Mouse (Mus musculus) CH12.LX (cell line): ENCODE data around the gene Timmdc1. TPM values are rescaled to one million over a fixed set of nuclear protein-coding genes. Genes with fewer than 3 reads are reported as not detected.

ENCODE experiments used
- DNase-seq: peaks from one replicate; pipeline ENCODE4 v3.0.0-alpha.2; 2013; ENCODE audit errors: extremely low read depth
- H3K27ac ChIP-seq: 2 replicates; pipeline ENCODE4 v1.5.1; 2012; ENCODE audit warnings: low read depth, mild to moderate bottlenecking, control low read depth, moderate library complexity; ENCODE audit not compliant: insufficient read depth
- H3K27me3 ChIP-seq: replicated peaks from 2 replicates; pipeline ENCODE3; 2012; ENCODE audit warnings: inconsistent platforms
- H3K36me3 ChIP-seq, 2 experiments: replicated peaks in 1 of 2; 2 replicates each; pipeline versions ENCODE3 to v1.6.1; 2012; ENCODE audit warnings: inconsistent platforms in 1 of 2, low read length in 1 of 2, mild to moderate bottlenecking in 1 of 2, mixed read lengths in 1 of 2, moderate library complexity in 1 of 2; ENCODE audit not compliant: control insufficient read depth in 1 of 2, insufficient read depth in 1 of 2
- H3K4me1 ChIP-seq, 2 experiments: 2 replicates each; pipeline ENCODE4 v1.6.1; 2012; ENCODE audit warnings: inconsistent platforms in 1 of 2, moderate library complexity in 1 of 2; ENCODE audit not compliant: insufficient read depth in 2 of 2, control insufficient read depth in 1 of 2
- H3K4me2 ChIP-seq: 2 replicates; pipeline ENCODE4 v1.6.1; 2012; ENCODE audit warnings: low read depth, mild to moderate bottlenecking, control low read depth; ENCODE audit not compliant: poor library complexity, insufficient read depth, severe bottlenecking
- H3K4me3 ChIP-seq, 3 experiments: fragments of 150-350 bp in 1 of 3; sonication (generic) in 1 of 3; replicated peaks in 1 of 3; 2 replicates each; pipeline versions ENCODE3 to v1.5.1; 2011 to 2012; ENCODE audit warnings: low read depth in 2 of 3, low read length in 2 of 3, mild to moderate bottlenecking in 2 of 3, moderate library complexity in 2 of 3, control low read depth in 1 of 3, improper control_type of control experiment in 1 of 3, inconsistent platforms in 1 of 3, mixed read lengths in 1 of 3; ENCODE audit not compliant: poor library complexity in 1 of 3
- H3K79me2 ChIP-seq: replicated peaks from 2 replicates; pipeline ENCODE4 v1.6.1; 2012; ENCODE audit warnings: mild to moderate bottlenecking, moderate library complexity; ENCODE audit not compliant: control insufficient read depth, poor library complexity, insufficient read depth, severe bottlenecking; ENCODE audit errors: extremely low read depth
- H3K9ac ChIP-seq: 2 replicates; pipeline ENCODE4 v1.6.1; 2012; ENCODE audit warnings: low read depth, mild to moderate bottlenecking, control low read depth, moderate library complexity; ENCODE audit not compliant: insufficient read depth
- H3K9me3 ChIP-seq: replicated peaks from 2 replicates; pipeline ENCODE3; 2012; ENCODE audit warnings: low read length, inconsistent platforms, mixed read lengths
- BHLHE40 ChIP-seq: IDR thresholded peaks from 2 replicates; pipeline ENCODE4 v1.6.1; 2011; ENCODE audit warnings: mild to moderate bottlenecking, low read depth, low read length, improper control_type of control experiment
- CHD1 ChIP-seq: IDR thresholded peaks from 2 replicates; pipeline ENCODE4 v1.6.1; 2012; ENCODE audit warnings: low read depth, low read length, improper control_type of control experiment, inconsistent platforms
- CHD2 ChIP-seq: IDR thresholded peaks from 2 replicates; pipeline ENCODE4 v1.6.1; 2011; ENCODE audit warnings: low read length, improper control_type of control experiment
- CTCF ChIP-seq, 2 experiments: IDR thresholded peaks in 1 of 2; conservative IDR thresholded peaks in 1 of 2; 2 replicates each; pipeline ENCODE4 v1.5.1; 2011 to 2012; ENCODE audit warnings: low read depth in 2 of 2, low read length in 2 of 2, improper control_type of control experiment in 1 of 2, inconsistent platforms in 1 of 2, mild to moderate bottlenecking in 1 of 2, moderate library complexity in 1 of 2
- E2F4 ChIP-seq: IDR thresholded peaks from 2 replicates; pipeline ENCODE4 v1.6.1; 2011; ENCODE audit warnings: low read depth, low read length, improper control_type of control experiment; ENCODE audit not compliant: insufficient replicate concordance
- ELF1 ChIP-seq: IDR thresholded peaks from 2 replicates; pipeline ENCODE4 v1.6.1; 2014; ENCODE audit warnings: low read depth, mild to moderate bottlenecking, inconsistent platforms, low read length, improper control_type of control experiment
- EP300 ChIP-seq: IDR thresholded peaks from 2 replicates; pipeline ENCODE4 v1.6.1; 2011; ENCODE audit warnings: low read length, improper control_type of control experiment
- ETS1 ChIP-seq: conservative IDR thresholded peaks from 2 replicates; pipeline ENCODE4 v1.6.1; 2012; ENCODE audit warnings: low read depth, mild to moderate bottlenecking, inconsistent platforms, low read length, improper control_type of control experiment, moderate library complexity
- GABPA ChIP-seq: IDR thresholded peaks from 2 replicates; pipeline ENCODE4 v1.6.1; 2012; ENCODE audit warnings: low read depth, low read length, improper control_type of control experiment, inconsistent platforms; ENCODE audit not compliant: insufficient replicate concordance
- HCFC1 ChIP-seq: IDR thresholded peaks from 2 replicates; pipeline ENCODE4 v1.6.1; 2012; ENCODE audit warnings: low read depth, mild to moderate bottlenecking, inconsistent platforms, low read length, improper control_type of control experiment
- IRF4 ChIP-seq: IDR thresholded peaks from 2 replicates; pipeline ENCODE4 v1.6.1; 2014; ENCODE audit warnings: low read depth, mild to moderate bottlenecking, inconsistent platforms, low read length, improper control_type of control experiment
- JUN ChIP-seq: IDR thresholded peaks from 2 replicates; pipeline ENCODE4 v1.6.1; 2011; ENCODE audit warnings: low read depth, mild to moderate bottlenecking, low read length, improper control_type of control experiment, moderate library complexity; ENCODE audit not compliant: insufficient read depth
- JUND ChIP-seq: conservative IDR thresholded peaks from 2 replicates; pipeline ENCODE4 v1.6.1; 2011; ENCODE audit warnings: low read depth, low read length, improper control_type of control experiment
- KAT2A ChIP-seq: IDR thresholded peaks from 2 replicates; pipeline ENCODE4 v1.6.1; 2012; ENCODE audit warnings: low read length, improper control_type of control experiment, inconsistent platforms; ENCODE audit not compliant: insufficient replicate concordance
- MAFK ChIP-seq: IDR thresholded peaks from 2 replicates; pipeline ENCODE4 v1.6.1; 2011; ENCODE audit warnings: low read length, improper control_type of control experiment; ENCODE audit not compliant: insufficient replicate concordance
- MAX ChIP-seq: IDR thresholded peaks from 2 replicates; pipeline ENCODE4 v1.6.1; 2011; ENCODE audit warnings: low read length, improper control_type of control experiment
- MAZ ChIP-seq: IDR thresholded peaks from 2 replicates; pipeline ENCODE4 v1.6.1; 2012; ENCODE audit warnings: low read depth, mild to moderate bottlenecking, inconsistent platforms, low read length, improper control_type of control experiment, moderate library complexity
- MEF2A ChIP-seq: IDR thresholded peaks from 2 replicates; pipeline ENCODE4 v1.6.1; 2014; ENCODE audit warnings: low read depth, mild to moderate bottlenecking, inconsistent platforms, low read length, improper control_type of control experiment, borderline replicate concordance
- MXI1 ChIP-seq: IDR thresholded peaks from 2 replicates; pipeline ENCODE4 v1.6.1; 2011; ENCODE audit warnings: mild to moderate bottlenecking, low read depth, low read length, improper control_type of control experiment
- MYC ChIP-seq: IDR thresholded peaks from 2 replicates; pipeline ENCODE4 v1.6.1; 2011; ENCODE audit warnings: low read depth, mild to moderate bottlenecking, improper control_type of control experiment, low read length
- NELFE ChIP-seq: IDR thresholded peaks from 2 replicates; pipeline ENCODE4 v1.6.1; 2011; ENCODE audit warnings: low read depth, low read length, improper control_type of control experiment
- NRF1 ChIP-seq: IDR thresholded peaks from 2 replicates; pipeline ENCODE4 v1.6.1; 2014; ENCODE audit warnings: low read depth, mild to moderate bottlenecking, inconsistent platforms, low read length, improper control_type of control experiment, moderate library complexity
- PAX5 ChIP-seq: IDR thresholded peaks from 2 replicates; pipeline ENCODE4 v1.6.1; 2012; ENCODE audit warnings: low read length, inconsistent platforms, mixed read lengths
- POLR2A ChIP-seq: IDR thresholded peaks from 2 replicates; pipeline ENCODE4 v1.6.1; 2011; ENCODE audit warnings: low read depth, mild to moderate bottlenecking, improper control_type of control experiment, low read length
- POLR2AphosphoS2 ChIP-seq: IDR thresholded peaks from 2 replicates; pipeline ENCODE4 v1.6.1; 2011; ENCODE audit warnings: low read depth, low read length, improper control_type of control experiment
- RAD21 ChIP-seq: IDR thresholded peaks from 2 replicates; pipeline ENCODE4 v1.6.1; 2011; ENCODE audit warnings: low read depth, mild to moderate bottlenecking, low read length, improper control_type of control experiment, moderate library complexity
- RCOR1 ChIP-seq: conservative IDR thresholded peaks from 2 replicates; pipeline ENCODE4 v1.6.1; 2012; ENCODE audit warnings: low read depth, mild to moderate bottlenecking, inconsistent platforms, low read length, improper control_type of control experiment
- SIN3A ChIP-seq: IDR thresholded peaks from 2 replicates; pipeline ENCODE4 v1.6.1; 2012; ENCODE audit warnings: low read length, improper control_type of control experiment, inconsistent platforms
- SMC3 ChIP-seq: IDR thresholded peaks from 2 replicates; pipeline ENCODE4 v1.6.1; 2011; ENCODE audit warnings: low read depth, low read length, improper control_type of control experiment
- TBP ChIP-seq: conservative IDR thresholded peaks from 2 replicates; pipeline ENCODE4 v1.6.1; 2011; ENCODE audit warnings: low read depth, low read length, improper control_type of control experiment
- TCF12 ChIP-seq: IDR thresholded peaks from 2 replicates; pipeline ENCODE4 v1.6.1; 2014; ENCODE audit warnings: low read depth, mild to moderate bottlenecking, inconsistent platforms, low read length, improper control_type of control experiment
- UBTF ChIP-seq: IDR thresholded peaks from 2 replicates; pipeline ENCODE4 v1.6.1; 2012; ENCODE audit warnings: low read depth, mild to moderate bottlenecking, inconsistent platforms, low read length, improper control_type of control experiment, moderate library complexity
- USF2 ChIP-seq: conservative IDR thresholded peaks from 2 replicates; pipeline ENCODE4 v1.6.1; 2011; ENCODE audit warnings: low read depth, low read length, improper control_type of control experiment
- ZC3H11A ChIP-seq: IDR thresholded peaks from 2 replicates; pipeline ENCODE4 v1.6.1; 2012; ENCODE audit warnings: low read depth, mild to moderate bottlenecking, inconsistent platforms, low read length, improper control_type of control experiment
- ZKSCAN1 ChIP-seq: IDR thresholded peaks from 2 replicates; pipeline ENCODE4 v1.6.1; 2012; ENCODE audit warnings: low read depth, inconsistent platforms, low read length, improper control_type of control experiment, borderline replicate concordance
- ZMIZ1 ChIP-seq: IDR thresholded peaks from 2 replicates; pipeline ENCODE4 v1.6.1; 2012; ENCODE audit warnings: low read depth, mild to moderate bottlenecking, inconsistent platforms, low read length, improper control_type of control experiment
- ZNF384 ChIP-seq: IDR thresholded peaks from 2 replicates; pipeline ENCODE4 v1.6.1; 2012; ENCODE audit warnings: low read depth, low read length, improper control_type of control experiment, inconsistent platforms
- dilution Hi-C: fragments of 300-500 bp; cut with MboI; formaldehyde crosslinking; loops from 2 replicates; pipeline ENCODE4 v1.14.3; 2020; ENCODE audit warnings: low sequenced_read_pairs; ENCODE audit not compliant: extremely low pct_unique_long_range_greater_than_20kb, extremely low pct_ligation_motif_present
- in situ Hi-C: fragments of 300-500 bp; cut with MboI; formaldehyde crosslinking; loops from 3 replicates; pipeline ENCODE4 v1.14.3; 2019; ENCODE audit warnings: low sequenced_read_pairs, low pct_ligation_motif_present, low pct_unique_long_range_greater_than_20kb, mixed read lengths
- polyA plus RNA-seq: library from polyadenylated mRNA; unstranded; fragments of >175 nt; gene quantifications from 2 replicates; pipeline ENCODE4 v1.2.1, GENCODE M21; 2012; ENCODE audit warnings: low read depth; ENCODE audit not compliant: insufficient read length
- total RNA-seq, 2 experiments: library from RNA; depleted of rRNA; stranded (reverse); fragments of 300-350 nt in 1 of 2; fragments of >200 nt in 1 of 2; gene quantifications; 2 replicates each; pipeline ENCODE4 v1.2.3; 2012 to 2014

Gene Timmdc1
- total and polyA plus RNA-seq, 3 experiments = 32.5 to 49.7 (median 45.1) TPM

- dilution Hi-C loops = no loop called here
Observed at GRCm38 (mm10) chr16:38459990-38460389, 62.5 kb downstream of the Timmdc1 start.

GRCm38 (mm10) chr16:38458600-38459280 is 63.7 kb downstream of the Timmdc1 start:
- Histone ChIP-seq H3K9ac (peak overlapping the region; percentile 97), H3K27ac (peak overlapping the region; percentile 97), H3K9me3 (no peaks in the 10 kb centered on the region), H3K36me3 (peaks cover 7 to 25% of the 10 kb centered on the region in 2 experiments), H3K4me2 (peak overlapping the region; percentile 85), H3K4me3 (peak overlapping the region; percentile 57 to 98 (median 83)), H3K4me1 (peaks cover 0 to 30% of the 10 kb centered on the region in 2 experiments; a peak in 2 of 4 replicates), H3K27me3 (no peaks in the 10 kb centered on the region), H3K79me2 (peaks cover 87% of the 10 kb centered on the region)
- dilution Hi-C loops = no loop called here
- in situ Hi-C loops = no loop called here
- peak; percentile 94 for DNase-seq
- peak; percentile 81 for TF ChIP-seq BHLHE40
- TF ChIP-seq TBP = peak; percentile 94
- TF ChIP-seq ZKSCAN1 = no peak; the same call in 1 of the 2 replicates
- TF ChIP-seq IRF4 = peak; percentile 92
- TF ChIP-seq RCOR1 = peak; percentile 89; the same call in 1 of the 2 replicates
- TF ChIP-seq E2F4 = 0 out of 2 replicates have a peak, but pooled peaks have one; percentile 48
- no peak for TF ChIP-seq PAX5
- peak; percentile 8; the same call in 1 of the 2 replicates for TF ChIP-seq SMC3
- TF ChIP-seq JUND = peak; percentile 54; the same call in 1 of the 2 replicates
- peak; percentile 92 for TF ChIP-seq MAX
- peak; percentile 91 for TF ChIP-seq EP300
- peak; percentile 94 for TF ChIP-seq MEF2A
- no peak for TF ChIP-seq CTCF (conservative IDR thresholded peaks at IDR 0.05 in 1 of 2, IDR thresholded peaks at IDR 0.05 in 1 of 2; ENCODE audit: low read depth in 2 of 2, low read length in 2 of 2)
- TF ChIP-seq TCF12 = peak; percentile 100
- TF ChIP-seq NELFE = peak; percentile 83
- TF ChIP-seq RAD21 = peak; percentile 12

More at GRCm38 (mm10) chr16:38459990-38460389, 62.5 kb downstream of the Timmdc1 start:
- TF ChIP-seq GABPA (no peak), TCF12 (peak; percentile 46; the same call in 1 of the 2 replicates), NRF1 (0 out of 2 replicates have a peak, but pooled peaks have one; percentile 32), KAT2A (0 out of 2 replicates have a peak, but pooled peaks have one; percentile 44), ZC3H11A (no peak), JUND (peak; percentile 59), POLR2A (peak; percentile 43; the same call in 1 of the 2 replicates), ETS1 (peak; percentile 53; the same call in 1 of the 2 replicates), BHLHE40 (peak; percentile 34; the same call in 1 of the 2 replicates), MAX (peak; percentile 63), MXI1 (peak; percentile 56; the same call in 1 of the 2 replicates), SIN3A (peak; percentile 66), EP300 (peak; percentile 70), NELFE (peak; percentile 38; the same call in 1 of the 2 replicates), UBTF (no peak), ZKSCAN1 (no peak), ZMIZ1 (peak; percentile 66; the same call in 1 of the 2 replicates), IRF4 (peak; percentile 60), POLR2AphosphoS2 (peak; percentile 66; the same call in 1 of the 2 replicates), RCOR1 (peak; percentile 63; the same call in 1 of the 2 replicates), JUN (peak; percentile 39; the same call in 1 of the 2 replicates), HCFC1 (peak; percentile 48; the same call in 1 of the 2 replicates), MYC (peak; percentile 65; the same call in 1 of the 2 replicates), CHD2 (no peak), CHD1 (peak; percentile 91), ZNF384 (peak; percentile 27), SMC3 (peak; percentile 6; the same call in 1 of the 2 replicates), TBP (peak; percentile 44; the same call in 1 of the 2 replicates), USF2 (no peak), MEF2A (no peak), MAZ (0 out of 2 replicates have a peak, but pooled peaks have one; percentile 54), MAFK (peak; percentile 51; the same call in 1 of the 2 replicates), ELF1 (peak; percentile 75)
- TF ChIP-seq, all 38 proteins: peak for 26
- Histone ChIP-seq H3K27me3 (no peaks in the 10 kb centered on the region), H3K4me1 (peaks cover 2 to 31% of the 10 kb centered on the region in 2 experiments; a peak in 3 of 4 replicates), H3K36me3 (peaks cover 13 to 35% of the 10 kb centered on the region in 2 experiments), H3K9ac (peak overlapping the region; percentile 97), H3K27ac (peak overlapping the region; percentile 97), H3K4me3 (peak overlapping the region; percentile 57 to 98 (median 83)), H3K9me3 (no peaks in the 10 kb centered on the region), H3K79me2 (peaks cover 94% of the 10 kb centered on the region), H3K4me2 (peak overlapping the region; percentile 67; the same call in 1 of the 2 replicates)
- in situ Hi-C loops = loop anchor here (5.0 kb wide), 1 partner anchor 113 kb away; the partner anchor contains the start of genes Cox17 and Gm21987
- DNase-seq = no peak
